Mouse (Mus musculus) heart, adult 2 months (tissue): ENCODE measurements around the gene Clybl.

Experiments
- CTCF ChIP-seq: fragments of 200-600 bp; IDR thresholded peaks from 2 replicates; pipeline ENCODE4 v1.8.1; 2022; ENCODE audit warnings: antibody characterized with exemption, mild to moderate bottlenecking, moderate library complexity
- EP300 ChIP-seq: fragments of 200-500 bp; IDR thresholded peaks from 2 replicates; pipeline ENCODE4 v1.6.1; 2011; ENCODE audit warnings: low read depth, low read length, control low read depth; ENCODE audit not compliant: insufficient read depth
- POLR2A ChIP-seq: fragments of 200-500 bp; IDR thresholded peaks from 2 replicates; pipeline ENCODE4 v1.6.1; 2011; ENCODE audit warnings: mild to moderate bottlenecking, low read depth, low read length, control low read depth; ENCODE audit not compliant: insufficient read depth

- TF ChIP-seq CTCF (no peak), POLR2A (no peak), EP300 (no peak)
These were observed 195.1 kb downstream of the Clybl start for GRCm38 (mm10) chr14:122376482-122377143.
